9 mouse cellular contexts compared by ENCODE assay signal in the genomic region with DNA sequence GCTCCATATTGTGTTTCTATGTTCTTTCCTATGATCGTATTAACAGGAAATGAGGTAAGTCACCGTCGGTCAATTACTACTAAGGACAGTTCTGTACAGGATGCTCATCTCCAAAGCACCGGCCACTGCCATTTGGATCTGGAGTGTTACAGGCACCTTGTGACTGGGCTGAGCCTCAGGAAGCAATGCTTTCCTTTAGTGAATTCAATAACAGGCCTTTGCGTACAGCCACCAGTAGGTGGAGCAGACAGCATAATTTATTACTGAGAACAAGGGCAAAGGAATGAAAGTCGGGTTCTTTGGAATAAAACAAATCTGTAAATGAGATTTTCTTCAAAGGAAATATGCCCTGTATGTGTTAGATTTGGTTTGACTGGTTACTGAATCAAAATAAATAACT.
DNase-seq lines count a peak whose midpoint lies in the region; ATAC-seq and TF ChIP-seq lines count a peak whose summit lies in the region.
"Had no signal": no experiment of that assay in that cellular context is flagged by ENCODE, and none has a peak within 500 bp of the region (broad histone marks: within the 10 kb centered on the region; RNA-seq: fewer than 3 reads in every experiment).

No protein-coding gene starts in this region.

- no peak overlapping the region for H3K27ac ChIP-seq in hindbrain, postnatal 0 days
- H3K27ac ChIP-seq in midbrain, embryonic 16.5 days (ENCODE audit: low read length): no peak overlapping the region

- TF ChIP-seq CTCF in hindbrain, postnatal 0 days (IDR thresholded peaks at IDR 0.05; ENCODE audit: low read depth): peak; percentile 83

- H3K4me2 ChIP-seq in hindbrain, postnatal 0 days (ENCODE audit: low read depth, low read length): no peak overlapping the region
- no peak overlapping the region for H3K4me2 ChIP-seq in midbrain, embryonic 16.5 days (ENCODE audit: low read length)

- 37% methylated on average over 6 of the region's 6 CpGs for WGBS in hindbrain, postnatal 0 days
- WGBS in midbrain, embryonic 16.5 days: 39% methylated on average over 6 of the region's 6 CpGs

- H3K9me3 ChIP-seq in hindbrain, postnatal 0 days (ENCODE audit: low read length): no peaks in the 10 kb centered on the region
- no peaks in the 10 kb centered on the region for H3K9me3 ChIP-seq in midbrain, embryonic 16.5 days (replicated peaks; ENCODE audit: control insufficient read depth, low read length, poor library complexity, severe bottlenecking)
- H3K9me3 ChIP-seq: megakaryocyte, embryonic 14.5 days had no signal

- no peaks in the 10 kb centered on the region for H3K36me3 ChIP-seq in hindbrain, postnatal 0 days (ENCODE audit: insufficient read depth, low read length)
- H3K36me3 ChIP-seq in midbrain, embryonic 16.5 days (ENCODE audit: control insufficient read depth, insufficient read depth, low read length): no peaks in the 10 kb centered on the region

- H3K9ac ChIP-seq in hindbrain, postnatal 0 days (replicated peaks; ENCODE audit: low read length): no peak overlapping the region
- no peak overlapping the region for H3K9ac ChIP-seq in midbrain, embryonic 16.5 days (ENCODE audit: low read depth, low read length)

- no peak for ATAC-seq in hindbrain, postnatal 0 days
- ATAC-seq in midbrain, embryonic 16.5 days: peak; percentile 56; the same call in 1 of the 2 replicates
- ATAC-seq in monocyte, adult 5-6 weeks (replicated peaks; ENCODE audit: insufficient number of reproducible peaks, low FRiP score, low TSS enrichment, poor library complexity, severe bottlenecking): no peak

- no peaks in the 10 kb centered on the region for H3K4me1 ChIP-seq in hindbrain, postnatal 0 days (ENCODE audit: insufficient read depth, low read length)
- H3K4me1 ChIP-seq in midbrain, embryonic 16.5 days (ENCODE audit: control insufficient read depth, insufficient read depth, low read length): no peaks in the 10 kb centered on the region
- H3K4me1 ChIP-seq: megakaryocyte, embryonic 14.5 days had no signal

- H3K27me3 ChIP-seq in hindbrain, postnatal 0 days (ENCODE audit: insufficient read depth, low read length): no peaks in the 10 kb centered on the region
- no peaks in the 10 kb centered on the region for H3K27me3 ChIP-seq in midbrain, embryonic 16.5 days (ENCODE audit: control insufficient read depth, insufficient read depth, low read depth, low read length)

- H3K4me3 ChIP-seq in hindbrain, postnatal 0 days (ENCODE audit: low read length): no peak overlapping the region
- no peak overlapping the region for H3K4me3 ChIP-seq in midbrain, embryonic 16.5 days (ENCODE audit: low read depth, low read length)
- H3K4me3 ChIP-seq: megakaryocyte, embryonic 14.5 days had no signal

- peak; percentile 55 for DNase-seq in testis, postnatal 10 days (ENCODE audit: low spot score)
- no peak for DNase-seq in testis, postnatal 14 days (ENCODE audit: low spot score)
- DNase-seq in adrenal gland, postnatal 10 days: peak; percentile 67
- DNase-seq in embryo, embryonic 9.5 days (ENCODE audit: extremely low spot score): peak; percentile 49
- DNase-seq in hindbrain, postnatal 0 days (ENCODE audit: low spot score): peak; percentile 88
- peak; percentile 25 to 72 for DNase-seq in left cerebral cortex, adult 9 months (ENCODE audit: low spot score in 2 of 2)
